Mouse (Mus musculus): ENCODE data around the gene Lrrc8e.
A peak's percentile ranks its signal among the peaks of the same experiment; 100 is the strongest.

Lrrc8e gene

GRCm38 (mm10) chr8:4258233-4258632, 31.6 kb downstream of the Lrrc8e start:
- DNase-seq = peak; percentile 89

- no peak for DNase-seq
Observed at GRCm38 (mm10) chr8:4258678-4259077, 32.1 kb downstream of the Lrrc8e start.

- peak; percentile 98 for DNase-seq
Observed at GRCm38 (mm10) chr8:4259125-4259804, 32.6 kb downstream of the Lrrc8e start, which contains the start of gene Ctxn1. TSS of gene Ctxn1 (minus strand) at chr8:4259274.

- no peak for DNase-seq
Observed at GRCm38 (mm10) chr8:4259805-4260170, 33.2 kb downstream of the Lrrc8e start.

- DNase-seq = no peak
Observed at GRCm38 (mm10) chr8:4263105-4263791, 36.6 kb downstream of the Lrrc8e start.

- DNase-seq = peak; percentile 60
Observed at GRCm38 (mm10) chr8:4265160-4265914, 38.7 kb downstream of the Lrrc8e start.

- DNase-seq = no peak
Observed at GRCm38 (mm10) chr8:4267627-4268026, 41.0 kb downstream of the Lrrc8e start.

GRCm38 (mm10) chr8:4269609-4270008, 43.0 kb downstream of the Lrrc8e start:
- no peak for DNase-seq

GRCm38 (mm10) chr8:4275275-4276110, 48.9 kb downstream of the Lrrc8e start, which contains the start of gene Timm44:
TSS of gene Timm44 (minus strand) at chr8:4275913.
- peak; percentile 98 for DNase-seq

GRCm38 (mm10) chr8:4276111-4276465, 49.5 kb downstream of the Lrrc8e start:
- DNase-seq = no peak

Data from lung, postnatal 10 days (tissue).